Mouse (Mus musculus) midbrain, embryonic 12.5 days (tissue): ENCODE results near the gene Kat6b. TPM values are rescaled to one million over a fixed set of nuclear protein-coding genes. Genes with fewer than 3 reads are reported as not detected.
A peak's percentile ranks its signal among the peaks of the same experiment; 100 is the strongest.

ENCODE experiments used
- ATAC-seq: fragments of 200-750 bp; cut with Nextera tagmentation; 2 replicates; pipeline ENCODE4 v1.8.0; 2017; ENCODE audit warnings: low read depth, moderate TSS enrichment, moderate library complexity; ENCODE audit not compliant: low FRiP score
- H3K27ac ChIP-seq: fragments of 300-500 bp; sonication (generic); replicated peaks from 2 replicates; pipeline ENCODE4 v1.5.1; 2016; ENCODE audit warnings: mild to moderate bottlenecking
- H3K27me3 ChIP-seq: fragments of 300-500 bp; sonication (generic); 2 replicates; pipeline ENCODE4 v1.6.1; 2016; ENCODE audit warnings: mild to moderate bottlenecking
- H3K36me3 ChIP-seq: fragments of 300-500 bp; sonication (generic); 2 replicates; pipeline ENCODE4 v1.6.1; 2016
- H3K4me1 ChIP-seq: fragments of 300-500 bp; sonication (generic); 2 replicates; pipeline ENCODE4 v1.6.1; 2016
- H3K4me2 ChIP-seq: fragments of 300-500 bp; sonication (generic); replicated peaks from 2 replicates; pipeline ENCODE4 v1.6.1; 2016; ENCODE audit warnings: mild to moderate bottlenecking, moderate library complexity
- H3K4me3 ChIP-seq: fragments of 300-500 bp; sonication (generic); 2 replicates; pipeline ENCODE4 v1.5.1; 2016; ENCODE audit warnings: mild to moderate bottlenecking
- H3K9ac ChIP-seq: fragments of 300-500 bp; sonication (generic); replicated peaks from 2 replicates; pipeline ENCODE4 v1.6.1; 2016; ENCODE audit warnings: mild to moderate bottlenecking, moderate library complexity
- H3K9me3 ChIP-seq: fragments of 300-500 bp; sonication (generic); 2 replicates; pipeline ENCODE4 v1.6.1; 2016; ENCODE audit warnings: mild to moderate bottlenecking
- WGBS: fragments of 180-500 bp; shearing (Covaris S2); methylation state at CpG from one replicate; pipeline ENCODE4 v1.1.7; 2016; 5-methylcytosine and 5-hydroxymethylcytosine counted together
- polyA plus RNA-seq: library from polyadenylated mRNA; unstranded; fragments of >200 nt; fragmentation: Nextera tagmentation; extraction: Ambion mirVana; gene quantifications from 2 replicates; pipeline ENCODE4 v1.2.1, GENCODE M21; 2016

Gene Kat6b
- polyA plus RNA-seq, 1 experiment from 2014 or later, result 25.4 TPM

DNA sequence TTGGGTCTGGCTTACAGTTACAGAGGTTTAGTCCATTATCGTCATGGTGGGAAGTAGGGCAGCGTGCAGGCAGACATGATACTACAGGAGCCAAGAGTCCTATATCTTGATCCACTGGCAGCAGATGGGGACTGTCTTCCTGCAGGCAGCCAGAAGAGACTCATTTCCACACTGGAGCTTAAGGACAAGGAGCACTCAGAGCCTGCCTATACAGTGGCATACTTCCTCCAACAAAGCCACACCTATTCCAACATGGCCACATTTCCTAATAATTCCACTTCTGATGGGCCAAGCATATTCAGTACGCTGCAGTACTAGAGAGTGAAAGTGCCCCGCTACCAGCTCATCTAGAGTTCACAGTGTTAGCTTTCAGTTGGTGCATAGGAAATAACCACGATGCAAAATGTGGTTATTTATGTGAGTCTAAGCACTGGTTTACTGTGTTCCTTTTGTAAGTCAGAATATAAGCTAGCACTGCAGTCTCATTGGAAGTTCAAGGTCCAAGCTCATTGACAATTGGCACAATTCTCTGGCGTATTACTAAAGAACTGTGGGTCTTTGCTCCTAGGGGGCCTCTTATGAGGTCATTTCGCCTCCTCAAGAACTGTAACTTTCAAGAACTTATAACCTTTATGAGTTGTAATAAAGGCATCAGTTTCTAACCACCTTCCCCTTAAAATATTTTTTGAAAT lies 86.2 kb downstream of the Kat6b start:
- Histone ChIP-seq H3K9me3 (no peaks in the 10 kb centered on the region), H3K4me1 (peaks cover 26% of the 10 kb centered on the region), H3K9ac (no peak overlapping the region), H3K27me3 (no peaks in the 10 kb centered on the region), H3K4me3 (no peak overlapping the region), H3K27ac (no peak overlapping the region), H3K4me2 (no peak overlapping the region), H3K36me3 (no peaks in the 10 kb centered on the region)
- WGBS, result 94% methylated on average over 7 of the region's 7 CpGs
- no peak for ATAC-seq

DNA sequence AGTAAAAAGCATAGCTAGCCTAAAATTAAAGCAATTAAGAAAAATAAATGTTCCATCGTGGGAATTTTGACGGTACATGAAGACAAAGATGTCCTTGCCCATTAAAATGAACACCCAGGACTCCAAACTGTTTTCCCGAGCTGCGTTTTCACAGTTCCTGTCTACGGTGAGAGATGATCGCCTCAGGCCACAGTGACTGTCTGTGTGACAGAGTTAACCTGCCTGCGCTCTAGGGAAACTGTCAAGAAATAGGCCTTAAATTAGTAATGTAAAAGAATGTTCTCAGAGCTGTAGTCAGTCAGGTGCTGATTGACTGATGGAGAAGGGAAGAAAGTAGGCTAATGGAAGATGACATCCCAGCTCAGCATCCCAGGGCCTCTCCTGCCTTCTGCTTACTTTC lies 87.6 kb downstream of the Kat6b start:
- no peak for ATAC-seq
- no peak overlapping the region for H3K9ac ChIP-seq
- 89% methylated on average over 7 of the region's 7 CpGs for WGBS
- no peaks in the 10 kb centered on the region for H3K36me3 ChIP-seq
- H3K27me3 ChIP-seq, result no peaks in the 10 kb centered on the region
- no peak overlapping the region for H3K27ac ChIP-seq
- H3K4me2 ChIP-seq, result no peak overlapping the region
- peaks cover 23% of the 10 kb centered on the region for H3K4me1 ChIP-seq
- no peaks in the 10 kb centered on the region for H3K9me3 ChIP-seq
- no peak overlapping the region for H3K4me3 ChIP-seq

GRCm38 (mm10) chr14:21574686-21575309 lies 93.6 kb downstream of the Kat6b start:
- Histone ChIP-seq H3K9ac (no peak overlapping the region), H3K27ac (no peak overlapping the region), H3K36me3 (no peaks in the 10 kb centered on the region), H3K4me2 (no peak overlapping the region), H3K27me3 (no peaks in the 10 kb centered on the region), H3K4me3 (no peak overlapping the region), H3K9me3 (no peaks in the 10 kb centered on the region), H3K4me1 (0 out of 2 replicates have a peak, but pooled peaks cover 8% of the 10 kb centered on the region)
- no peak for ATAC-seq
- 88% methylated on average over 8 of the region's 8 CpGs for WGBS

GRCm38 (mm10) chr14:21576867-21577266 lies 95.6 kb downstream of the Kat6b start:
- Histone ChIP-seq H3K4me3 (no peak overlapping the region), H3K4me1 (peaks cover 23% of the 10 kb centered on the region), H3K9ac (no peak overlapping the region), H3K9me3 (no peaks in the 10 kb centered on the region), H3K27me3 (no peaks in the 10 kb centered on the region), H3K4me2 (no peak overlapping the region), H3K27ac (no peak overlapping the region), H3K36me3 (no peaks in the 10 kb centered on the region)
- 87% methylated on average over 8 of the region's 8 CpGs for WGBS
- ATAC-seq, result no peak

DNA sequence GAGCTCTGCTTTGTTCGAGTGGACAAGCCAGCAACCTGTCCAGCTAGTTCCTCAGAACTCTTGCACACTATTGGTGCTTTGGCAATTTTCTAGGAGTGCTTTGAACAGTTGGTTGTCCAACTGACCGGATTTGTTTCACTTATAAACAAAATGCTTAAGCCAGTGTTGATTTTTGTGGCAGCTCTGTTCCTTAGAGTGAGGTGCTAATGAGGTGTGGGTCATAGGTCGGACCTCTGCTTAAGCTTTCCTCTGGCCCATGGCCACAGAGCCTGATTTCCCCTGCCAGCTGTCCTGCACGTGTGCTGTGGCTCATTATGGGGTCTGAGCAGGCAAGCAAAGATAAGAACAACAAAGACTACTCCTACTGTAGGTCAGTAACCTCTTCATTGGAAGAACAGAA lies 100.0 kb downstream of the Kat6b start:
- no peak overlapping the region for H3K4me2 ChIP-seq
- 12% methylated on average over 4 of the region's 4 CpGs for WGBS
- H3K27me3 ChIP-seq, result no peaks in the 10 kb centered on the region
- ATAC-seq, result no peak
- H3K9me3 ChIP-seq, result no peaks in the 10 kb centered on the region
- no peak overlapping the region for H3K9ac ChIP-seq
- H3K36me3 ChIP-seq, result no peaks in the 10 kb centered on the region
- no peak overlapping the region for H3K27ac ChIP-seq
- H3K4me3 ChIP-seq, result no peak overlapping the region
- peaks cover 53% of the 10 kb centered on the region for H3K4me1 ChIP-seq

DNA sequence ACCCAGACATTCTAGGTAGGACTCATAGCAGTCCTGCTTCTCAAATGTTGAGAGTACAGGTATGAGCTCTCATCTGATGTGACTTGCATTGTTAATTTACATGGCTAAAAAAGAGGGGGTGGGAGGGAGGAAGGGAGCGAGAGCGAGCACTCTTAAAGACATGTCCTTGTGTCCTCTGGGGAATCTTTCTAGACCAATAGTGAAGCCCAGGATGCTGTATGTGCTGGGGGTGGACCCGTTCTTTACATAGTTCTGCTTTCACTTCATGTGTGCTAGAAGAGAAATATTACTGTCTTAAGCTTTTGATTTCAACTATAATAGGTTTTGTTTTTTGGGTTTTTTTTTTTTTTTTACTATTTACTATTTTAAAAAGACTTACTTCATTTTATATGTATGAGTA lies 101.1 kb downstream of the Kat6b start:
- Histone ChIP-seq H3K4me1 (peaks cover 64% of the 10 kb centered on the region), H3K27ac (no peak overlapping the region), H3K4me2 (no peak overlapping the region), H3K27me3 (no peaks in the 10 kb centered on the region), H3K36me3 (no peaks in the 10 kb centered on the region), H3K9ac (no peak overlapping the region), H3K9me3 (no peaks in the 10 kb centered on the region), H3K4me3 (no peak overlapping the region)
- ATAC-seq, result no peak
- 84% methylated on average over 3 of the region's 3 CpGs for WGBS

- no peak for ATAC-seq
- Histone ChIP-seq H3K4me3 (no peak overlapping the region), H3K27ac (no peak overlapping the region), H3K27me3 (no peaks in the 10 kb centered on the region), H3K4me2 (no peak overlapping the region), H3K9me3 (no peaks in the 10 kb centered on the region), H3K9ac (no peak overlapping the region), H3K36me3 (no peaks in the 10 kb centered on the region), H3K4me1 (peaks cover 64% of the 10 kb centered on the region)
- 70% methylated on average over 6 of the region's 6 CpGs for WGBS
These were observed 101.8 kb downstream of the Kat6b start for GRCm38 (mm10) chr14:21583051-21583450.

DNA sequence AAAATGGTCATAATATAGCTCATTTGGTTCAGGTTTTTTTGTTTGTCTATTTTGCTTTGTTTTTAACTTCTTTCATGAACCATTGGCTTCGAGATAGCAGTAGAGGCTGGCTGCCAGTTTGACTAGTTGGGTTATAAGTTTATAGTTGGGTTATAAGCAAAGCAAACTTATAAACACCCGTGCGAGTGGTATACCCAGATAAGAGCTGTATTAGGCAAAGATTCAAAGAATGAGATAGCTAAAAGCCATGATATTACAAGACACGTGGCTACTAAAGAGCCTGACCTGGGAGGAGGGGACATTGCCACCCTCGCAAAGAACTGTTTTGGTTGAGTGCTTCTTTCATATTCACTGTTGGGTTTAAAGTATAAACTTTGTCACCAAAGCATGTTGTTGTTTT lies 102.6 kb downstream of the Kat6b start:
- H3K27me3 ChIP-seq, result no peaks in the 10 kb centered on the region
- no peak overlapping the region for H3K9ac ChIP-seq
- H3K4me2 ChIP-seq, result no peak overlapping the region
- 67% methylated on average over 5 of the region's 5 CpGs for WGBS
- no peak overlapping the region for H3K4me3 ChIP-seq
- H3K36me3 ChIP-seq, result no peaks in the 10 kb centered on the region
- H3K27ac ChIP-seq, result no peak overlapping the region
- H3K4me1 ChIP-seq, result peaks cover 64% of the 10 kb centered on the region
- no peak for ATAC-seq
- H3K9me3 ChIP-seq, result no peaks in the 10 kb centered on the region

DNA sequence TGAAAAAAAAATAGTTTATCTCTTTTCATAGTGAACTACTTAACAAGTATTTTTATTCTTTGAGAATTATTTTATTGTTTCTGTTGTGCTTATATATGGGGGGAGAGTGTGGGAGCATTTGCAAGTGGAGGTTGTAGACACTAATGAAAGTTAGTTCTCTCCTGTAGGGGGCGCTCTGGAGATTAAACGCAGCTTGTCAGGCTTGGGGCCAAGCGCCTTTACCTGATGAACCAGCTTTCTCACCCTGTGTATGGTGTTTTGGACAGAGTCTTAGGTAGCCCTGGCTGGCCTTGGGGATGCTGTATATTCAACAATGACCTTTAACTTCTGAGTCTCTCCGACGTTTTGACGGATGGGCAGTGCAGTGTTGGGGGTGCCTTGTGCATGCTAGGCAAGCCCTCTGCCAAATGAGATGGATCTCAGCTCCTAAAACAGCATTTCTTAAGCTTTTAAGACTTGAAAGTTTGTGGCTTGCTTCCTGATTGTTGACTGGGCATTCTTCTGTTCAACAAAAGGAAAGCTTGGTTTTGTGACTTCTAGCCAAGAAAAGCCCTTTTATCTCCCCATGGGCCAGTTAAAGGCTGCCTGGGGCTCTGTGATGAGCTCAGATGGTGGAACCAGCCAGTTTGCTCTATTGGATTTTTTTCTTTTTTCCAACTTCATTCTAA lies 103.4 kb downstream of the Kat6b start:
- WGBS, result 8% methylated on average over 6 of the region's 6 CpGs
- Histone ChIP-seq H3K27me3 (no peaks in the 10 kb centered on the region), H3K4me2 (no peak overlapping the region), H3K9ac (no peak overlapping the region), H3K4me3 (no peak overlapping the region), H3K9me3 (no peaks in the 10 kb centered on the region), H3K4me1 (peaks cover 60% of the 10 kb centered on the region), H3K27ac (0 out of 2 replicates have a peak overlapping the region, but pooled peaks have one; percentile 25), H3K36me3 (no peaks in the 10 kb centered on the region)
- ATAC-seq, result no peak

DNA sequence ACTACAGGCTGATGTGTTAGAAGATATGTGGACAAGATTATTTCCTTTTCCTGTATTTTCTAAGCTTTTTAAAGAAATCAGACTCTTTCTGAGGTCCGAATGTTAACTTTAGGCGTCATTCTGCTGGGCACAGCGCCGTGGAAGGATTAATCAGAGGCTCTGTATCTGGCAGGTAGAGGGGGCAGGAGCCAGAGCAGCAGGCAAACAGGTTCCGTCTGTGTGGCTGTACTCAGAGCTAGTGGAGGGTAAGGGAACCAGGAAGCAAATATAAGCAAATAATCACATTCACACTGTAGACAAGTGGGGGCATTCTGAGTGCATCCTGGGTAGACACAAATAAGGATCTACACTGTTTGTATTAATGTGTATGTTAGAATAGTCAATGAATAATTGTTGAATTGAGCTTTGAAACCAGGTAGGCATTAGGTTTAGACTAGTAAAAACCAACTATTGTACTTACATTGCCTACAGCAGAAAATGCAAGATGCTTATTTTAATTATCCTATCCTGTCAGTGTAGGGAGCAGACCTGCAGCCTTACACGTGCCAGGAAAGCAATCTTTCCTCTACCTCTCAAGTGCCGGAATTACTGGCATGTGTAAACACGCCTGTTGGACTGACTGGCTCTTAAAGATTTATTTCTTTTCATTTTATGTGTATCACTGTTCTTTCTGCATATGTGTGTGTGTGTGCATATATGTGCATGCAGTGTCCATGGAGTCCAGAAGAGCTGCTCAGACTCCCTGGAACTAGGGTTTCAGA lies 104.4 kb downstream of the Kat6b start:
- no peak overlapping the region; the same call in 1 of the 2 replicates for H3K9ac ChIP-seq
- H3K4me2 ChIP-seq, result no peak overlapping the region
- WGBS, result 59% methylated on average over 8 of the region's 8 CpGs
- no peak for ATAC-seq
- no peaks in the 10 kb centered on the region for H3K27me3 ChIP-seq
- no peak overlapping the region for H3K27ac ChIP-seq
- peaks cover 52% of the 10 kb centered on the region for H3K4me1 ChIP-seq
- no peaks in the 10 kb centered on the region for H3K9me3 ChIP-seq
- no peaks in the 10 kb centered on the region for H3K36me3 ChIP-seq
- H3K4me3 ChIP-seq, result no peak overlapping the region

GRCm38 (mm10) chr14:21586481-21587118 lies 105.4 kb downstream of the Kat6b start:
- WGBS, result 18% methylated on average over 4 of the region's 4 CpGs
- H3K27ac ChIP-seq, result no peak overlapping the region
- H3K9ac ChIP-seq, result no peak overlapping the region
- peaks cover 44% of the 10 kb centered on the region for H3K4me1 ChIP-seq
- ATAC-seq, result no peak
- H3K36me3 ChIP-seq, result no peaks in the 10 kb centered on the region
- no peaks in the 10 kb centered on the region for H3K9me3 ChIP-seq
- H3K4me3 ChIP-seq, result no peak overlapping the region
- no peak overlapping the region for H3K4me2 ChIP-seq
- no peaks in the 10 kb centered on the region for H3K27me3 ChIP-seq
